Mouse (Mus musculus) urinary bladder, postnatal 25 days (tissue): Measurements from ENCODE around the gene Sgca.

Experiments
- DNase-seq: peaks from one replicate; pipeline ENCODE4 v3.0.0; 2022; ENCODE audit warnings: low spot score

Sgca gene

GRCm38 (mm10) chr11:94943054-94943453 is 33.1 kb downstream of the Sgca start:
- DNase-seq: no peak

GRCm38 (mm10) chr11:94942282-94943023 is 33.7 kb downstream of the Sgca start:
- DNase-seq: no peak

- DNase-seq: no peak
These were observed 34.4 kb downstream of the Sgca start for GRCm38 (mm10) chr11:94941776-94942175.

- DNase-seq: no peak
These were observed 35.0 kb downstream of the Sgca start for GRCm38 (mm10) chr11:94941121-94941520.

GRCm38 (mm10) chr11:94939280-94939679 is 36.8 kb downstream of the Sgca start:
- peak; percentile 76 for DNase-seq

GRCm38 (mm10) chr11:94938296-94938695 is 37.8 kb downstream of the Sgca start:
- no peak for DNase-seq

- DNase-seq: no peak
These were observed 38.3 kb downstream of the Sgca start for GRCm38 (mm10) chr11:94937787-94938186.

GRCm38 (mm10) chr11:94937335-94937781 is 38.8 kb downstream of the Sgca start:
- no peak for DNase-seq

GRCm38 (mm10) chr11:94936851-94937295 is 39.3 kb downstream of the Sgca start:
- DNase-seq: peak; percentile 88

- DNase-seq: peak; percentile 77
These were observed 40.1 kb downstream of the Sgca start, which contains the start of gene Col1a1 for GRCm38 (mm10) chr11:94936045-94936444. Gene Col1a1 (plus strand): TSS chr11:94936224.

GRCm38 (mm10) chr11:94934526-94934925 is 41.6 kb downstream of the Sgca start:
- DNase-seq: no peak

GRCm38 (mm10) chr11:94933584-94933983 is 42.5 kb downstream of the Sgca start:
- DNase-seq: no peak

GRCm38 (mm10) chr11:94930151-94930550 is 46.0 kb downstream of the Sgca start:
- no peak for DNase-seq

GRCm38 (mm10) chr11:94929599-94929998 is 46.5 kb downstream of the Sgca start:
- no peak for DNase-seq

GRCm38 (mm10) chr11:94928820-94929219 is 47.3 kb downstream of the Sgca start:
- peak; percentile 78 for DNase-seq

- no peak for DNase-seq
These were observed 48.3 kb downstream of the Sgca start for GRCm38 (mm10) chr11:94927771-94928291.

GRCm38 (mm10) chr11:94926431-94926830 is 49.7 kb downstream of the Sgca start:
- no peak for DNase-seq

GRCm38 (mm10) chr11:94924977-94925376 is 51.1 kb downstream of the Sgca start:
- no peak for DNase-seq

- no peak for DNase-seq
These were observed 55.1 kb downstream of the Sgca start for GRCm38 (mm10) chr11:94920996-94921401.

- DNase-seq: no peak
These were observed 58.4 kb downstream of the Sgca start for GRCm38 (mm10) chr11:94917717-94918116.

- no peak for DNase-seq
These were observed 59.6 kb downstream of the Sgca start for GRCm38 (mm10) chr11:94916477-94916876.

GRCm38 (mm10) chr11:94915675-94916403 is 60.3 kb downstream of the Sgca start:
- no peak for DNase-seq
